Mouse (Mus musculus) megakaryocyte-erythroid progenitor cell, adult 5-6 weeks (primary cell): ENCODE measurements around the gene Klk1b4. TPM values are rescaled to one million over a fixed set of nuclear protein-coding genes. Genes with fewer than 3 reads are reported as not detected.
"Not testable (repeated sequence)": the region's sequence is repeated elsewhere in the genome, so short reads cannot be mapped to it uniquely, and the experiment has no call there.

Source experiments
- ATAC-seq: replicated peaks from 2 replicates; pipeline ENCODE4 v1.8.0; 2016; ENCODE audit warnings: mild to moderate bottlenecking, inconsistent platforms; ENCODE audit not compliant: severe bottlenecking, poor library complexity, low FRiP score, low TSS enrichment
- total RNA-seq, 2 experiments: library from RNA; stranded (forward) in 1 of 2; stranded (reverse) in 1 of 2; fragments of 200-1000, 215-1000 nt in 1 of 2; fragments of >200 nt in 1 of 2; fragmentation: Nextera tagmentation in 1 of 2; gene quantifications; 2 replicates each; pipeline ENCODE4 v1.2.3; 2014 to 2017

Gene Klk1b4
- total RNA-seq, 2 experiments from 2014 or later, result not detected

- not testable (repeated sequence) for ATAC-seq
These were observed 43.6 kb downstream of the Klk1b4 start for GRCm38 (mm10) chr7:44250732-44251275.

- no peak for ATAC-seq
These were observed 45.9 kb downstream of the Klk1b4 start for GRCm38 (mm10) chr7:44253023-44253616.

- ATAC-seq, result no peak
These were observed 47.7 kb downstream of the Klk1b4 start for GRCm38 (mm10) chr7:44254930-44255329.

- no peak for ATAC-seq
These were observed 50.0 kb downstream of the Klk1b4 start, which contains the start of gene Acp4 for GRCm38 (mm10) chr7:44257278-44257677. Gene Acp4 (minus strand): TSS chr7:44257378.

GRCm38 (mm10) chr7:44260410-44260809 is 53.2 kb downstream of the Klk1b4 start:
- no peak for ATAC-seq

GRCm38 (mm10) chr7:44261147-44261546 is 53.9 kb downstream of the Klk1b4 start, which contains the start of gene Gm15517:
Gene Gm15517 (plus strand): TSS chr7:44261447.
- ATAC-seq, result no peak

Other genes starting within 250 kb of the Klk1b4 start
- gene Klk1b1, start 240.7 kb upstream of the Klk1b4 start, total RNA-seq (2014; fragmentation: Nextera tagmentation), result not detected in 2 replicates
- not detected in 2 replicates for gene Klk1b1, start 240.7 kb upstream of the Klk1b4 start, total RNA-seq (2017)
- gene Klk1b9, start 231.4 kb upstream of the Klk1b4 start, total RNA-seq (2014; fragmentation: Nextera tagmentation), result not detected in 2 replicates
- not detected in 2 replicates for gene Klk1b9, start 231.4 kb upstream of the Klk1b4 start, total RNA-seq (2017)
- gene Klk1b11, start 211.6 kb upstream of the Klk1b4 start, total RNA-seq (2014; fragmentation: Nextera tagmentation), result not detected in 2 replicates
- gene Klk1b11, start 211.6 kb upstream of the Klk1b4 start, total RNA-seq (2017), result not detected in 2 replicates
- not detected in 2 replicates for gene Klk1b26, start 195.3 kb upstream of the Klk1b4 start, total RNA-seq (2014; fragmentation: Nextera tagmentation)
- not detected in 2 replicates for gene Klk1b26, start 195.3 kb upstream of the Klk1b4 start, total RNA-seq (2017)
- gene Klk1b27, start 155.1 kb upstream of the Klk1b4 start, total RNA-seq (2014; fragmentation: Nextera tagmentation), result not detected in 2 replicates
- gene Klk1b27, start 155.1 kb upstream of the Klk1b4 start, total RNA-seq (2017), result not detected in 2 replicates
- gene Klk1b21, start 105.1 kb upstream of the Klk1b4 start, total RNA-seq (2014; fragmentation: Nextera tagmentation), result not detected in 2 replicates
- gene Klk1b21, start 105.1 kb upstream of the Klk1b4 start, total RNA-seq (2017), result not detected in 2 replicates
- gene Klk1b22, start 94.8 kb upstream of the Klk1b4 start, total RNA-seq (2014; fragmentation: Nextera tagmentation), result not detected in 2 replicates
- not detected in 2 replicates for gene Klk1b22, start 94.8 kb upstream of the Klk1b4 start, total RNA-seq (2017)
- gene Klk1b16, start 70.7 kb upstream of the Klk1b4 start, total RNA-seq (2014; fragmentation: Nextera tagmentation), result not detected in 2 replicates
- not detected in 2 replicates for gene Klk1b16, start 70.7 kb upstream of the Klk1b4 start, total RNA-seq (2017)
- gene Klk1b24, start 19.2 kb upstream of the Klk1b4 start, total RNA-seq (2014; fragmentation: Nextera tagmentation), result not detected in 2 replicates
- gene Klk1b24, start 19.2 kb upstream of the Klk1b4 start, total RNA-seq (2017), result not detected in 2 replicates
- not detected in 2 replicates for gene Klk1b3, start 9.2 kb upstream of the Klk1b4 start, total RNA-seq (2014; fragmentation: Nextera tagmentation)
- not detected in 2 replicates for gene Klk1b3, start 9.2 kb upstream of the Klk1b4 start, total RNA-seq (2017)
- gene Klk1b5, start 8.5 kb downstream of the Klk1b4 start, total RNA-seq (2014; fragmentation: Nextera tagmentation), result not detected in 2 replicates
- gene Klk1b5, start 8.5 kb downstream of the Klk1b4 start, total RNA-seq (2017), result not detected in 2 replicates
- not detected in 2 replicates for gene Klk1, start 17.9 kb downstream of the Klk1b4 start, total RNA-seq (2014; fragmentation: Nextera tagmentation)
- gene Klk1, start 17.9 kb downstream of the Klk1b4 start, total RNA-seq (2017), result not detected in 2 replicates
- gene Gm36864, start 28.7 kb downstream of the Klk1b4 start, total RNA-seq (2014; fragmentation: Nextera tagmentation), result not detected in 2 replicates
- not detected in 2 replicates for gene Gm36864, start 28.7 kb downstream of the Klk1b4 start, total RNA-seq (2017)
- gene 1700028J19Rik, start 39.3 kb downstream of the Klk1b4 start, total RNA-seq (2014; fragmentation: Nextera tagmentation), result 1.2 TPM in 1 of 2 replicates, not detected in the other
- gene 1700028J19Rik, start 39.3 kb downstream of the Klk1b4 start, total RNA-seq (2017), result 0.46 TPM in 1 of 2 replicates, not detected in the other
- 93.5 and 176 TPM in 2 replicates for gene 2410002F23Rik, start 39.3 kb downstream of the Klk1b4 start, total RNA-seq (2014; fragmentation: Nextera tagmentation)
- gene 2410002F23Rik, start 39.3 kb downstream of the Klk1b4 start, total RNA-seq (2017), result 77.1 and 113 TPM in 2 replicates
- not detected in 2 replicates for gene Acp4, start 49.9 kb downstream of the Klk1b4 start, total RNA-seq (2014; fragmentation: Nextera tagmentation)
- not detected in 2 replicates for gene Acp4, start 49.9 kb downstream of the Klk1b4 start, total RNA-seq (2017)
- gene Gm15517, start 54.0 kb downstream of the Klk1b4 start, total RNA-seq (2014; fragmentation: Nextera tagmentation), result not detected in 2 replicates
- not detected in 2 replicates for gene Gm15517, start 54.0 kb downstream of the Klk1b4 start, total RNA-seq (2017)
- gene Clec11a, start 99.5 kb downstream of the Klk1b4 start, total RNA-seq (2014; fragmentation: Nextera tagmentation), result 0.74 and 0.77 TPM in 2 replicates
- gene Clec11a, start 99.5 kb downstream of the Klk1b4 start, total RNA-seq (2017), result 1.7 and 4.3 TPM in 2 replicates
- gene Shank1, start 102.8 kb downstream of the Klk1b4 start, total RNA-seq (2014; fragmentation: Nextera tagmentation), result 0.22 and 1.3 TPM in 2 replicates
- gene Shank1, start 102.8 kb downstream of the Klk1b4 start, total RNA-seq (2017), result 0.27 TPM in 1 of 2 replicates, not detected in the other
- not detected in 2 replicates for gene Syt3, start 176.7 kb downstream of the Klk1b4 start, total RNA-seq (2014; fragmentation: Nextera tagmentation)
- 0.61 TPM in 1 of 2 replicates, not detected in the other for gene Syt3, start 176.7 kb downstream of the Klk1b4 start, total RNA-seq (2017)
- not detected in 2 replicates for gene 1700008O03Rik, start 178.4 kb downstream of the Klk1b4 start, total RNA-seq (2014; fragmentation: Nextera tagmentation)
- 0.65 TPM in 1 of 2 replicates, not detected in the other for gene 1700008O03Rik, start 178.4 kb downstream of the Klk1b4 start, total RNA-seq (2017)
- not detected in 2 replicates for gene Lrrc4b, start 221.6 kb downstream of the Klk1b4 start, total RNA-seq (2014; fragmentation: Nextera tagmentation)
- gene Lrrc4b, start 221.6 kb downstream of the Klk1b4 start, total RNA-seq (2017), result not detected in 2 replicates